Mouse (Mus musculus) monocyte, adult 5-6 weeks (primary cell): ENCODE results near the gene Erich3. TPM values are rescaled to one million over a fixed set of nuclear protein-coding genes. Genes with fewer than 3 reads are reported as not detected.

ENCODE experiments used
- ATAC-seq: fragments of 153-309, 156-312 bp; replicated peaks from 2 replicates; pipeline ENCODE4 v1.8.0; 2017; ENCODE audit warnings: mild to moderate bottlenecking; ENCODE audit not compliant: low TSS enrichment, insufficient number of reproducible peaks, severe bottlenecking, poor library complexity, low FRiP score
- total RNA-seq: library from RNA; stranded (forward); fragments of 200-1000, 200-491, 200-594 nt; gene quantifications from 3 replicates; pipeline ENCODE4 v1.2.3, GENCODE M21; 2017

Gene Erich3
- total RNA-seq, 1 experiment from 2014 or later = not detected

- ATAC-seq = no peak
Measured at GRCm38 (mm10) chr3:154668485-154668884, 4.8 kb downstream of the Erich3 start.

GRCm38 (mm10) chr3:154670584-154670983, 6.9 kb downstream of the Erich3 start:
- no peak for ATAC-seq

- no peak for ATAC-seq
Measured at GRCm38 (mm10) chr3:154671013-154671412, 7.4 kb downstream of the Erich3 start.

- no peak for ATAC-seq
Measured at GRCm38 (mm10) chr3:154673326-154673725, 9.7 kb downstream of the Erich3 start.

GRCm38 (mm10) chr3:154682570-154682969, 18.9 kb downstream of the Erich3 start:
- ATAC-seq = no peak

- ATAC-seq = no peak
Measured at GRCm38 (mm10) chr3:154683667-154684066, 20.0 kb downstream of the Erich3 start.

GRCm38 (mm10) chr3:154690260-154690659, 26.6 kb downstream of the Erich3 start:
- no peak for ATAC-seq

GRCm38 (mm10) chr3:154691897-154692571, 28.4 kb downstream of the Erich3 start:
- no peak for ATAC-seq

GRCm38 (mm10) chr3:154692572-154692922, 28.9 kb downstream of the Erich3 start:
- ATAC-seq = no peak

- no peak for ATAC-seq
Measured at GRCm38 (mm10) chr3:154693902-154694301, 30.2 kb downstream of the Erich3 start.

- ATAC-seq = no peak
Measured at GRCm38 (mm10) chr3:154696611-154697010, 33.0 kb downstream of the Erich3 start.

- ATAC-seq = no peak
Measured at GRCm38 (mm10) chr3:154698907-154699306, 35.2 kb downstream of the Erich3 start.

GRCm38 (mm10) chr3:154700296-154700695, 36.6 kb downstream of the Erich3 start:
- ATAC-seq = no peak

GRCm38 (mm10) chr3:154700735-154701134, 37.1 kb downstream of the Erich3 start:
- no peak for ATAC-seq

GRCm38 (mm10) chr3:154704755-154705154, 41.1 kb downstream of the Erich3 start:
- ATAC-seq = no peak

- ATAC-seq = no peak
Measured at GRCm38 (mm10) chr3:154708150-154708549, 44.5 kb downstream of the Erich3 start.

- no peak for ATAC-seq
Measured at GRCm38 (mm10) chr3:154723198-154723597, 59.5 kb downstream of the Erich3 start.

- ATAC-seq = no peak
Measured at GRCm38 (mm10) chr3:154731431-154731830, 67.8 kb downstream of the Erich3 start.

- no peak for ATAC-seq
Measured at GRCm38 (mm10) chr3:154741496-154741895, 77.8 kb downstream of the Erich3 start.

GRCm38 (mm10) chr3:154742927-154743326, 79.3 kb downstream of the Erich3 start:
- ATAC-seq = no peak

GRCm38 (mm10) chr3:154744317-154744716, 80.7 kb downstream of the Erich3 start:
- no peak for ATAC-seq
